Mouse (Mus musculus) adrenal gland, postnatal 25 days (tissue): ENCODE measurements at regions not wholly inside any gene's neighbourhood (a gene's known extent, or its start where the extent isn't known, plus 50 kb on each side); places are given as distances from the start of the nearest gene placed in this dataset.

Experiments
- DNase-seq: peaks from one replicate; pipeline ENCODE4 v3.0.0; 2021; ENCODE audit warnings: mixed read lengths

DNA sequence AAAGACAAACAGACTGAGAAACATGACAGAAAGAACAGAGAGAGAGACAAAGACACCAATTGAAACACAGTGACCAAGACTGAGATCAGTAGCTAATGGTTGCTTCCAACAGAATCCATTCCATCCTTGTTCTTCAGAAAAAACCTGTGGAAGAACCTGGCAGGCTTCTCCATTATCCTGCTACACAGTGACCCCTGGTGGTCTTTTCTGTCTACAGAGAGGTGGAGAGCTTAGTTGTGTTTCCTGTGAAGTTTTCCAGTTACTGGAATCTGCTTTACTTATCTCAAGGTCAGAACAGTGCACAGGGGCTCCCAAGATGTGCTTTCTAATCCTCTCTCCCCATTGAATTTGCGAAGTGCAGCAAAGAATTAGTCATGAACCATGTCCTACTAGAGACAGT is 339.1 kb upstream of the Msl3l2 start:
- peak; percentile 27 for DNase-seq

DNA sequence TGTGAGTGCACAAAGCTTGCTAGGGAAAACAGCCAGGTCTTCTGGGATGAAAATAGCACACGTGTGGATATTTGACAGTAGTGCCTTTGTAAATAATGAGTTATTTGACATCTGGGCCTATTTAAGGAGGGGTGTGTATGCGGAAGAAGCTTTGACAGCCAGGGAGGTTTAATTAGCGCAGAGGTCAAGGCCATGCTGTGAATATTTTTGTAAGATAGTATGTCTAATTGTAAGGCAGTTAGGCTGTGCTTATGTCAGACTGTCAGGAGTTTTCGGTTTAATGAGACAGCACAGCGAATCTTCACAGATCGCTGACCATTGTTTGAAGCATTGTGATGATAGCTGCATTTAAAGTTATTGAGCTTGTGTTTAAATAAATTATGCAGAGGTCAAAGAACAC is 337.1 kb upstream of the Msl3l2 start:
- DNase-seq, result no peak

DNA sequence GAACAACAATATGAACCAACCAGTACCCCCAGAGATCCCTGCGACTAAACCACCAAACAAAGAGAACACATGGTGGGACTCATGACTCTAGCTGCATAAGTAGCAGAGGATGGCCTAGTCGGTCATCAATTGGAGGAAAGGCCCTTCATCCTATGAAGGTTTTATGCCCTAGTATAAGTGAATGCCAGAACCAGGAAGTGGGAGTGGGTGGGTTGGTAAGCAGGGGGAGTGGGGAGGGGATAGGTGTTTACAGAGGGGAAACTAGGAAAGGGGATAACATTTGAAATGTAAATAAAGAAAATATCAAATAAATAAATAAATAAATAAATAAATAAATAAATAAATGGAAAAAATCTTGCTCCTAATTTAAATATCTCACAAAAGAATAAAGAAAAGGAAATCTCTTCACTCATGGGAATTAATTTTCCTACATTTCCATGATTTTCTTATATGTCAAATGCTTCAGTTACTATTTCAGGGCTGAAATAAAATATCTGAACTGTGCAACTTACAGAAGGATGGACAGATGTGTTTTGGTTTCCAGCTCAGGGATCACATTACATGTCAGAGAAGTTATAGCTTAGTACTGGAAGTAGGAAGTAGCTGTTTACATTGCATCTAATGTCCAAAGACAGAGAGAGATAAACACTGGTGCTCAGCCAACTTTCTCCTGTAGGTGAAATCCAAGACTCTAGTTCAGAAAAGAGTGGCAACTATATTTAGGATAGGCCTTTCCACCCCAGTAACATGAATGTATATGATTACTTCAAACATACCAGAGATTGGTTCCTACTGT is 323.8 kb upstream of the Msl3l2 start:
- no peak for DNase-seq

DNA sequence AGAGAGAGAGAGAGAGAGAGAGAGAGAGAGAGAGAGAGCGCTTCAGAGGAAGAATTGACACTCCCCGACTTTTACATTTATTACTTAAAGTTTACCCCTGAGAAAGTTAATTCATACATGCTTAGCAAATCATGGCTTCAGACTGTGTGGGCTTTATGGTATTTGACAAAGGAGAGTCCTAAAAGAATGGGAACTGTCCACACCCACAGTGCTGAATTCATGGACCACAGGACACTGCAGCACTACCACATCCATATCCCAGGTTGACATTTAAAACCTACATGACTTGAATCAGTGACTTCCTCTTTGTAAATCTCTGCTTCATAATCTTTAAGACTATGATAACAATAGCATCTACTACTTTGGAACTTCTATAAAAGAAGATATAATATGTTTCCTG is 292.8 kb upstream of the Msl3l2 start:
- DNase-seq, result no peak

DNA sequence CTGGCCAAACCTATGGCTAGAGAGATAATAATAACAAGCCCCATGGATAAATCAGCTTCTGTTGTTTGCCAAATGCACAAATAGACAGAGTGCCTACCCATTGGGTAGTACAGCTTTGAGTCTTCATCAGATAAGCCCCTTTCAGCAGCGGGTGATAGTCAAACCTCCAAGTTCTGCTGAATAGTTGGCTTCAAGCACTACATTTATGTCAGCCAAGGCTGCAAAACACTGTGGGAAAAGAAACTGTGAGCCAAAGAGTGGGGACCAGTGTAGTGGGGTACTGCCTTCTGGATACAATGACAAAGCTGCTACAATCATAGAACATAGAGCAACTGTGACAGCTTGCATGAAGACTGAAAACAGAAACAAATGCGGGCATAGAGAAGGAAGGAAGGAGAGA is 255.4 kb upstream of the Msl3l2 start:
- no peak for DNase-seq

DNA sequence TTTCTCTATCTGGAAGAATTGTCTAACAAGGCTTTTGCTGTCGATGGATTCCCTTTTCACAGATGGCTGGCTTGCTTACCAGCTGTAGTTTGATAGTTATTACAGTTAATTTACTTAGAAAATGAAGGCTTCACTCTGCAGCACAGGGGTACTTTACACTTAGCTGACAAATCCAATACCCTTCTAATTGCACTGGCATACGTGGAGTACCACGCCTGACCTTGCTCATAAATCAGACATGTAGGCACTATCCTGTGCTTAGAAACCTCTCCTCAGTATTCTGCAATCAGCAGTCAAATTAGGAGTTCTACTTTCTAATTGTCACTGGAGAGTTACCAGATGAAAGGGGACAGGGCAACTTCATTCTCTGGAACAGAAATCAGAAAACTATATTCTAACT is 214.1 kb upstream of the Msl3l2 start:
- no peak for DNase-seq

DNA sequence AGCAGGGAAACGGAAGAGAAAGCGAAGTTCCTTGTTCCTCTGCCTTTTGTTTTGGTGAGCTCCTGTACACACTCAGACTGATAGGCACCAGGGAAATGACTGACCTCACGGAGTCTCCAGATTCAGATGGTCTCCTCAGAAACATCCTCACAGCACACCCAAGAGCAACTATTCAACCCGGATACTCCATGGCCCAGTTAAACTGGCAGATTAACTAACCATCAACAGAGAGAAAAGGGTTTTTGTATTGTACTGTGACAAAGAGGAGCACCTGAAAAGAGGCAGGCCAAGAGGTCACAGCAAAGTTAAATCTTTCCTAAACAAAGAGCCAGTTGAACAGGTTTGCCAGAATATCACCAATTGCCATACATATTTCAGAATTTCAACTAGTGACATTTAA is 177.6 kb upstream of the Msl3l2 start:
- DNase-seq, result no peak

DNA sequence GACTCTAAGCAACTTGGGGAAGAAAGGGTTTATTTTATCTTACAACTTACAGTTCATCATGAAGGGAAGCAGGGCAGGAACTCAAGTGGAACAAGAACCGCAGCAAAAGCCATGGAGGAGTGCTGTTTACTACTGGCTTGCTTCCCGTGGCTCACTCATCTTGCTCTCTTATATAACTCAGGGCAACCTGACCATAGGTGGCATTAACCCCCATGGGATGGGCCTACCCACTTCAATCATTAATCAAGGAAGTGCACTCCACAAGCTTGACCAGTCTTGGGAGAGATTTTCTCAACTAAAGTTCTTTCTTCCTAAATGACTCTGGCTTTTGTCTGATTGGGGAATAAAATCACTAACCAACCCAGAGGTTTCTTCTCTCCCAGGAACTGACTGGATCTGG is 172.7 kb upstream of the Msl3l2 start:
- DNase-seq, result no peak

DNA sequence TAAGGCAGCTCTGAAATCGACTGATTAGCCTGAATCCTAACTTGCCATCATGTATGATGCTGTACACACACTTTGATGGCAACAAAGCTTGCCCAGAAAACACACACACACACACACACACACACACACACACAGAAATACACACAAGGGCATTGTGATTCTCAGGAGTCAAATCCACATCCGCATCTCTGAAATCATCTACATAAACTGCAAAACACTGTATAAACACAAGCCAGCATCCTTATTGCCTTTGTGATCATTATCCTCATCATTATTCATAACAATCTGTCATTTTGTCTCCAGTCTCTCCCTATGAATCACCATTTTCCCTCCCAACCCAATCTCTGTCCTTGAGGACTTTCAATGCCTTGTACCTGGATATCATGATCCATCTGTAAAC is 171.3 kb upstream of the Msl3l2 start:
- no peak for DNase-seq

DNA sequence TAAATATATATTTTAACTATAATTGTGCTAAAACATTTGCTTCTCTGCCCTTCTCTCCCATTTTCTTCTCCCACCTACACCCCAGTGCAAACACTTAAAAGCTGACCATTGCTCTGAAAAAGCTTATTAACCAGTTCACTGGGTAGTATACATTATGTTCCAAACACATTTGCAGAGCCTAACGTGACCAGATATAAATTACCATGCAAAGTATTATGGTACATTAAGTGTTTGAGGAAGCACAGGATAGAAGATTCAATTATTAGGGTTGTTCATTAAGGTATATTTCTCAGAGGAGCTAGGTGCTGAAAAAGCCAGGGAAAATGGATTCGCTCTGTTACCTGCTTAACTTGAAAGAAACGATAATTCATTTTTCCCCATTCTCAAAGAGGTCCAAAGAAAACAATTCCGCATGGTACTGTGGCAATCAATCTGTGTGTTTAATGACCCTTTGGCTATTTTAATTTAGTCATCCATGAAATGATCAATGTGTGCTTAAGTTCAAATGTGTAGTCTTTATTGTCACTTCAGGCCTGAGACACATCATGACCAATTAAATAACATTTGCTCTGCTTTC is 144.0 kb upstream of the Msl3l2 start:
- no peak for DNase-seq
